Mouse (Mus musculus): ENCODE results near the gene Pxt1. TPM values are rescaled to one million over a fixed set of nuclear protein-coding genes. Genes with fewer than 3 reads are reported as not detected.

Gene Pxt1
- polyA plus RNA-seq, 1 experiment from 2014 or later, result not detected

DNA sequence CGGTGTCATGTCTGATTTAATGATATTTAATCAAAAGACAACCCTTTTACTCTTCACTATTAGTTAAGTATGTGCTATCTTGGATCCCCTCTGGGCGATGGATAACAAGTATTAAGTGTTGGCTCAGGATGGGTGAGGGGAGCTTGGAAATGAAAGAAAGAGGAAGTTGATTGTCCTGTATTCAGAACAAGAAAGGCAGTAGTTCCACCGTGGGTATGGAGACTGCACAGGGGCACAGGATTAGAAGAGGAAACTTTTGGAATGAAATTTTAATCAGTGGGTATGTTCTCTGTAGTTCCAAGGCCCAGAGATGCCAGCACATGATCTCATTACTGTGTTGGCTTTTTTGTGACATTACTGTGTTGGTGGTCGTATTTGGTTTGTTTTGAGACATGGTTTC lies 7.1 kb upstream of the Pxt1 start:
- no peak overlapping the region for H3K4me2 ChIP-seq (ENCODE audit: low read length)
- ATAC-seq (replicated peaks; ENCODE audit: low FRiP score, low read depth) (no peak), DNase-seq (ENCODE audit: low spot score) (no peak)
- 82% methylated on average over 4 of the region's 4 CpGs for WGBS
- H3K9me3 ChIP-seq (replicated peaks; ENCODE audit: low read length), result 0 out of 2 replicates have a peak, but pooled peaks cover 6% of the 10 kb centered on the region
- H3K27ac ChIP-seq, result no peak overlapping the region
- no peaks in the 10 kb centered on the region for H3K36me3 ChIP-seq (ENCODE audit: insufficient read depth, low read length)
- H3K27me3 ChIP-seq (ENCODE audit: insufficient read depth, low read length), result no peaks in the 10 kb centered on the region
- H3K4me1 ChIP-seq (replicated peaks; ENCODE audit: insufficient read depth, low read length), result peaks cover 15% of the 10 kb centered on the region
- no peak overlapping the region for H3K9ac ChIP-seq (ENCODE audit: low read depth, low read length)
- no peak for TF ChIP-seq CTCF (IDR thresholded peaks at IDR 0.05; ENCODE audit: low read depth)
- no peak overlapping the region for H3K4me3 ChIP-seq (replicated peaks; ENCODE audit: low read depth, low read length)

DNA sequence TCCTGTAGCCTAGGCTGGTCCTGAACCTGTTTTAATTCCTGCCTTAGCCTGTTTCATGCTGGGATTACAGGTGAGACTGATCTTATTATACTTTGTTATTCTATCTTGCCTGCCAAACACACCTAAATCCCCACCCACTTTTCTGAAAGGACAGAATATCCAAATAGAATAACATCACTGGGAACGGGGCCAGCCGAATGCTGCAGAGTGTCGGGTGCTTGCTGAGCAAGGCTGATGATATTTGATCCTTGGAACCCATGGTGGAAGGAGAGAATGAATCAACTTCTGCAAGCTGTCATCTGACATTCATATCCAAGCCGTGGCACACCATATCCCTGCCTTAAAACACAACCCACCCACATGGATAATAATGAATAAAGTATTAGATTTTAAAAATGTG lies 5.0 kb upstream of the Pxt1 start:
- ATAC-seq (replicated peaks; ENCODE audit: low FRiP score, low read depth) (no peak), DNase-seq (ENCODE audit: low spot score) (no peak)
- no peak overlapping the region for H3K9ac ChIP-seq (ENCODE audit: low read depth, low read length)
- peaks cover 7% of the 10 kb centered on the region; the same call in 1 of the 2 replicates for H3K4me1 ChIP-seq (replicated peaks; ENCODE audit: insufficient read depth, low read length)
- H3K4me2 ChIP-seq (ENCODE audit: low read length), result no peak overlapping the region
- H3K36me3 ChIP-seq (ENCODE audit: insufficient read depth, low read length), result no peaks in the 10 kb centered on the region
- no peak for TF ChIP-seq CTCF (IDR thresholded peaks at IDR 0.05; ENCODE audit: low read depth)
- H3K9me3 ChIP-seq (replicated peaks; ENCODE audit: low read length), result 0 out of 2 replicates have a peak, but pooled peaks cover 6% of the 10 kb centered on the region
- H3K27ac ChIP-seq, result no peak overlapping the region
- 48% methylated on average over 4 of the region's 4 CpGs for WGBS
- H3K4me3 ChIP-seq (replicated peaks; ENCODE audit: low read depth, low read length), result no peak overlapping the region
- H3K27me3 ChIP-seq (ENCODE audit: insufficient read depth, low read length), result no peaks in the 10 kb centered on the region

DNA sequence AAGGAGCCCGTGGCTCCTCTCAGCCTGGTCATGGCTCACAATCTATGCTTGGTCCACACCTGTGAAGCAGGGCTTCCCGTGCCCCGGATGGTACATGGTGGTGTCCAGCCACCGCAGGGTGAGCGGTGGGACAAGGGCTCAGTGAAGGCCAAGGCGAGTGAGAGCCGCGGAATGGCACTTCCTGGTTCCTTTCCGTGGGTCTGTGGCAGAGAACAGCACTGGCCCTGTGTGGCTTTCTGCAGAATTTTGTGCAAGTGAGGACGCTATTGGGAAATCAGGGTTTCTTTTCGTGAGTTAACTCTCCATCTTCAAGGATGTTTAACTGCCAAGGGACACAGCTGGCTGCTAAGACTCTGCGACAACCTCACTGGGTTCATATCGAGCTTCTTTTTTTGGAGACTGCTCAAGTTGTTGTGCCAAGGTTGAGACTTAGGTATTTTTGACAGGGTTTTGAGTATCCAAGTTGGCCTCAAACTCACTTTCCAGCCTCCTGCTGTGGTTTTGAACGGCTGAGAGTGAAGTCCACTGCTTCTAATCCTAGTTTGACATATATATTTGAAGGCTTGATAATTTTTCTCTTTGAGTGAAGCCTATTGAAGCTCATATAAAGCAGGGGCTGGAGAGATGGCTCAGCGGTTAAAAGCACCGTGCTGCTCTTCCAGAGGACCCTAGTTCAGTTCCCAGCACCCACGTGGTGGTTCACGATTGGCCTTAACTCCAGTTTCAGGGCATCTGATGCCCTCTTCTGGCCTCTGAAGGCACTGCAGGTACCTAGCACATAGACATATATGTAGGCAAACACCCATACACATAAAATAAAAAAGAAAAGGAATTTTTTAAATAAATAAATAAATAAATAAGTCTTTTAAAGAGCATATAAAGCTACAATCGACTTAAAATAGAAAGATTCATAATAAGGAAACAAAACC lies 3.6 kb upstream of the Pxt1 start:
- no peaks in the 10 kb centered on the region for H3K36me3 ChIP-seq (ENCODE audit: insufficient read depth, low read length)
- 90% methylated on average over 19 of the region's 19 CpGs for whole genome bisulfite sequencing
- H3K4me2 ChIP-seq (ENCODE audit: low read length), result no peak overlapping the region
- 0 out of 2 replicates have a peak, but pooled peaks cover 6% of the 10 kb centered on the region for H3K9me3 ChIP-seq (replicated peaks; ENCODE audit: low read length)
- no peaks in the 10 kb centered on the region for H3K27me3 ChIP-seq (ENCODE audit: insufficient read depth, low read length)
- no peak overlapping the region for H3K27ac ChIP-seq
- H3K9ac ChIP-seq (ENCODE audit: low read depth, low read length), result no peak overlapping the region
- ATAC-seq (replicated peaks; ENCODE audit: low FRiP score, low read depth) (no peak), DNase-seq (ENCODE audit: low spot score) (no peak)
- H3K4me3 ChIP-seq (replicated peaks; ENCODE audit: low read depth, low read length), result no peak overlapping the region
- peaks cover 5% of the 10 kb centered on the region; the same call in 1 of the 2 replicates for H3K4me1 ChIP-seq (replicated peaks; ENCODE audit: insufficient read depth, low read length)
- TF ChIP-seq CTCF (IDR thresholded peaks at IDR 0.05; ENCODE audit: low read depth), result peak; percentile 25; the same call in 1 of the 2 replicates

DNA sequence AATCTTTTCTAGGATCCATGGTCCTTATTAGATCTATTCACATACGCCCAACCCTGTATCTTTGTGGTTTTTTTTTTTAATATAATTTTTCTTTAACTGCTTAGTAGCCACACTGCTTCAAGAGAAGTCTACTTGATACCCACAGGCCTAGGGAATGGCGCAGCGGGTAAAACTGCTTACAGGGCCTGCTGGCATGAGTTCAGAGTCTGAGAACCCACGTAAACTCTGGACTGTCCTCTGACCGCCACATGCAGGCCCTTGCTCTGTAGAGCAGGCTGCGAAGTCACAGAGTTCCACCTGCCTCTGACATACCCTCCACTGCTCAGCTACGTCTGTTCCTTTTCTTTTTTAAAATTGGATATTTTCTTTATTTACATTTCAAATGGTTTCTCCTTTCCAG lies 841 bp upstream of the Pxt1 start:
- Histone ChIP-seq H3K4me3 (replicated peaks; ENCODE audit: low read depth, low read length) (no peak overlapping the region), H3K9me3 (replicated peaks; ENCODE audit: low read length) (0 out of 2 replicates have a peak, but pooled peaks cover 6% of the 10 kb centered on the region), H3K4me1 (replicated peaks; ENCODE audit: insufficient read depth, low read length) (no peaks in the 10 kb centered on the region), H3K36me3 (ENCODE audit: insufficient read depth, low read length) (no peaks in the 10 kb centered on the region), H3K9ac (ENCODE audit: low read depth, low read length) (no peak overlapping the region), H3K4me2 (ENCODE audit: low read length) (no peak overlapping the region), H3K27me3 (ENCODE audit: insufficient read depth, low read length) (no peaks in the 10 kb centered on the region), H3K27ac (no peak overlapping the region)
- DNase-seq (ENCODE audit: low spot score), result no peak
- TF ChIP-seq CTCF (IDR thresholded peaks at IDR 0.05; ENCODE audit: low read depth), result no peak
- 89% methylated on average over 7 of the region's 7 CpGs for WGBS
- ATAC-seq (replicated peaks; ENCODE audit: low FRiP score, low read depth), result no peak

DNA sequence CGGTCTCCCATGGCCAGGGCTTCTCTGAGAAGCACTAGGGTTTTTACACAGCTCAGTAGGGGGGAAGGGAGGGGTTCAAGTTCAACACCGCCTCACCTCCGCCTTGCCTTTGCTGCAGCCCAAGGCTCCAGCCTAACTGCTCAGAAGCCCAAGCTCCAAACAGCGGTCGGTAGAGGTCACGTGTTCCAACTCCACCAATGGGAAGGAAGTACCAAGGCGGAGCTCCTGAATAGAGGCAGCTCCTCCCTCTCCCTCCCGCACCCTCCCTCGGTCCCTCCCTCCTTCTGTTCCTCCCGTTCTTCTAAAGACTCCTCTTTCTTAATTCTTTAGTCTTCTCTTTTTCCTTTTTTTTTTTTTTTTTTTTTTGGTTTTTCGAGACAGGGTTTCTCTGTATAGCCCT lies 1.5 kb downstream of the Pxt1 start:
- Histone ChIP-seq H3K4me2 (ENCODE audit: low read length) (no peak overlapping the region), H3K9ac (ENCODE audit: low read depth, low read length) (no peak overlapping the region), H3K9me3 (replicated peaks; ENCODE audit: low read length) (0 out of 2 replicates have a peak, but pooled peaks cover under 1% of the 10 kb centered on the region), H3K27me3 (ENCODE audit: insufficient read depth, low read length) (no peaks in the 10 kb centered on the region), H3K4me3 (replicated peaks; ENCODE audit: low read depth, low read length) (no peak overlapping the region), H3K36me3 (ENCODE audit: insufficient read depth, low read length) (no peaks in the 10 kb centered on the region), H3K4me1 (replicated peaks; ENCODE audit: insufficient read depth, low read length) (no peaks in the 10 kb centered on the region), H3K27ac (no peak overlapping the region)
- TF ChIP-seq CTCF (IDR thresholded peaks at IDR 0.05; ENCODE audit: low read depth), result no peak
- ATAC-seq (replicated peaks; ENCODE audit: low FRiP score, low read depth), result no peak
- no peak for DNase-seq (ENCODE audit: low spot score)
- 82% methylated on average over 10 of the region's 11 CpGs for WGBS

DNA sequence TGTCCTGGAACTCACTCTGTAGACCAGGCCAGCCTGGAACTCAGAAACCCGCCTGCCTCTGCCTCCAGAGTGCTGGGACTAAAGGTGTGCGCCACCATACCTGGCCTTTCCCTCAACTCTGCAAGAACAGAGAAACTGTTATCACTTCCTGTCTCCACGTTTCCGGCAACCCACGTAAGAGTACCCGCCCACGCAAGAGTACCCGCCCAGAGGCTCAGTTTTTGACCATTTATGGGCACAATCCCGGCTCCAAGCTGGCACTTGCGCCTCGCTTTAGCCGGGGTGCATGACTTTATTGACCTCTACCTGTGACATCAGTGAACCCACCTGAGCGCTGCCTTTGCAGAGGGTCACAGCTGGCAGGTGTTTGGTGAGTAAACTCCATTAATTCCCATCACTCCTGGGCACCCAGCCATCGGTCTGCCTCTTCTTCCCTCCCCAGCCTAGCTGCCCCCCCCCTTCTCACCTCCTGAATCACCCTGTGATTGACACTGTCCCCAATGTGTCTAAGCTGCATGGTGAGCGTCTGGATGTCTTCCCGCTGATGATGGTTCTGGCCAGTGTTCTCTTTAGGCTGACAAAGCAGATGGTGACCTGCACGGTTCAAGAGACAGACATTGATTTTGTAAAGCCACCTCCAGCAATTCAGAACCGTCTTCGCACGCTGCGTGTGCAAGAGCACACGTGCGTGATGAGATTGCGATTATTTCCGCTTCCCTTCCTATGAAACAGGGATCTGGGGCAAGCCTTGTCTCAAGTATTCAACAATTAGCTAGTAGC lies 2.7 kb downstream of the Pxt1 start:
- Histone ChIP-seq H3K4me1 (replicated peaks; ENCODE audit: insufficient read depth, low read length) (no peaks in the 10 kb centered on the region), H3K27me3 (ENCODE audit: insufficient read depth, low read length) (no peaks in the 10 kb centered on the region), H3K4me3 (replicated peaks; ENCODE audit: low read depth, low read length) (no peak overlapping the region), H3K27ac (no peak overlapping the region), H3K9ac (ENCODE audit: low read depth, low read length) (no peak overlapping the region), H3K9me3 (replicated peaks; ENCODE audit: low read length) (no peaks in the 10 kb centered on the region), H3K4me2 (ENCODE audit: low read length) (no peak overlapping the region), H3K36me3 (ENCODE audit: insufficient read depth, low read length) (no peaks in the 10 kb centered on the region)
- no peak for TF ChIP-seq CTCF (IDR thresholded peaks at IDR 0.05; ENCODE audit: low read depth)
- 92% methylated on average over 25 of the region's 25 CpGs for WGBS
- DNase-seq (ENCODE audit: low spot score), result no peak
- ATAC-seq (replicated peaks; ENCODE audit: low FRiP score, low read depth), result no peak
